Mouse (Mus musculus) liver, embryonic 11.5 days (tissue): ENCODE measurements around the gene Usp19. TPM values are rescaled to one million over a fixed set of nuclear protein-coding genes. Genes with fewer than 3 reads are reported as not detected.

Experiments
- ATAC-seq: fragments of 200-750 bp; cut with Nextera tagmentation; replicated peaks from 2 replicates; pipeline ENCODE4 v1.8.0; 2017; ENCODE audit warnings: moderate number of reproducible peaks, mild to moderate bottlenecking, moderate TSS enrichment, moderate library complexity; ENCODE audit not compliant: low FRiP score
- DNase-seq: peaks from one replicate; pipeline ENCODE4 v3.0.0-alpha.2; 2017; ENCODE audit warnings: low spot score
- H3K27ac ChIP-seq: fragments of 300-500 bp; sonication (generic); 2 replicates; pipeline ENCODE4 v1.5.1; 2014; ENCODE audit warnings: mild to moderate bottlenecking, low read depth, low read length, control low read depth
- H3K27me3 ChIP-seq: fragments of 300-500 bp; sonication (generic); replicated peaks from 2 replicates; pipeline ENCODE4 v1.6.1; 2014; ENCODE audit warnings: low read length, mixed read lengths; ENCODE audit not compliant: control insufficient read depth, insufficient read depth
- H3K36me3 ChIP-seq: fragments of 300-500 bp; sonication (generic); 2 replicates; pipeline ENCODE4 v1.6.1; 2014; ENCODE audit warnings: mild to moderate bottlenecking, low read length, moderate library complexity, mixed read lengths; ENCODE audit not compliant: control insufficient read depth, insufficient read depth
- H3K4me1 ChIP-seq: fragments of 300-500 bp; sonication (generic); replicated peaks from 2 replicates; pipeline ENCODE4 v1.6.1; 2014; ENCODE audit warnings: low read length, mixed read lengths; ENCODE audit not compliant: control insufficient read depth, insufficient read depth
- H3K4me2 ChIP-seq: fragments of 300-500 bp; sonication (generic); 2 replicates; pipeline ENCODE4 v1.6.1; 2014; ENCODE audit warnings: mild to moderate bottlenecking, control low read depth, moderate library complexity
- H3K4me3 ChIP-seq: fragments of 300-500 bp; sonication (generic); 2 replicates; pipeline ENCODE4 v1.5.1; 2014; ENCODE audit warnings: low read depth, low read length, control low read depth
- H3K9ac ChIP-seq: fragments of 300-500 bp; sonication (generic); 2 replicates; pipeline ENCODE4 v1.6.1; 2014; ENCODE audit warnings: low read depth, low read length, control low read depth
- H3K9me3 ChIP-seq: fragments of 300-500 bp; sonication (generic); 2 replicates; pipeline ENCODE4 v1.6.1; 2016; ENCODE audit warnings: low read length, inconsistent platforms, mixed read lengths; ENCODE audit not compliant: control insufficient read depth
- WGBS: fragments of 180-500 bp; shearing (Covaris S2); extraction: QIAGEN DNeasy Blood & Tissue Kit; methylation state at CpG from one replicate; pipeline ENCODE4 v1.1.7; 2014; 5-methylcytosine and 5-hydroxymethylcytosine counted together
- polyA plus RNA-seq: library from polyadenylated mRNA; unstranded; fragments of >200 nt; fragmentation: Nextera tagmentation; extraction: Ambion mirVana; gene quantifications from 2 replicates; pipeline ENCODE4 v1.2.1, GENCODE M21; 2014

Gene Usp19
- polyA plus RNA-seq, 1 experiment from 2014 or later = 57.5 TPM

GRCm38 (mm10) chr9:108488403-108488802, 2.0 kb upstream of the Usp19 start:
- Histone ChIP-seq H3K36me3 (peaks cover 31% of the 10 kb centered on the region), H3K9ac (no peak overlapping the region), H3K4me3 (no peak overlapping the region), H3K27ac (no peak overlapping the region), H3K4me2 (no peak overlapping the region), H3K4me1 (peaks cover 17% of the 10 kb centered on the region), H3K27me3 (no peaks in the 10 kb centered on the region), H3K9me3 (no peaks in the 10 kb centered on the region)
- ATAC-seq (no peak), DNase-seq (no peak)
- WGBS = 91% methylated on average over 17 of the region's 17 CpGs

GRCm38 (mm10) chr9:108489215-108489614, 1.2 kb upstream of the Usp19 start:
- Histone ChIP-seq H3K4me3 (no peak overlapping the region), H3K27me3 (no peaks in the 10 kb centered on the region), H3K9ac (no peak overlapping the region), H3K4me2 (no peak overlapping the region), H3K36me3 (peaks cover 34% of the 10 kb centered on the region), H3K9me3 (no peaks in the 10 kb centered on the region), H3K4me1 (peaks cover 17% of the 10 kb centered on the region), H3K27ac (no peak overlapping the region)
- no peak for ATAC-seq
- no peak for DNase-seq
- 96% methylated on average over 20 of the region's 20 CpGs for WGBS

GRCm38 (mm10) chr9:108489702-108490558, 472 bp upstream of the Usp19 start:
- ATAC-seq (no peak), DNase-seq (no peak)
- WGBS = 70% methylated on average over 26 of the region's 26 CpGs
- Histone ChIP-seq H3K9ac (peak overlapping the region; percentile 92; the same call in 1 of the 2 replicates), H3K4me2 (peak overlapping the region; percentile 97), H3K36me3 (peaks cover 40% of the 10 kb centered on the region), H3K27me3 (no peaks in the 10 kb centered on the region), H3K27ac (peak overlapping the region; percentile 97), H3K4me3 (peak overlapping the region; percentile 95), H3K9me3 (no peaks in the 10 kb centered on the region), H3K4me1 (peaks cover 17% of the 10 kb centered on the region)

DNA sequence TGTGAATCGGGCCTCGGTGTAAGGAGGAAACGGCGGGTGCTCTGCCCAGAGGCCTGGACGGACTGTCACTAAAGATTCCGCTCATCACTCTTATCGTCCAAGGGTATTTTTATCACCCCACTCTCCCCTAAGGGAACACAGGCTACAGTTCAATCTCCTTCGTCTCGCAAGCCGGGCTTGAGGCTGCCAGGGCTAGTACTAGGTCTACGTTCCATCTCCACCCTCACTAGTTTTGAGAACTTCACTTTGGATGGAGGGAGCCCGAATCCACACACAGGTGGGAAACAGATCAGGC, 831 bp downstream of the Usp19 start:
- no peaks in the 10 kb centered on the region for H3K9me3 ChIP-seq
- no peaks in the 10 kb centered on the region for H3K27me3 ChIP-seq
- DNase-seq (no peak), ATAC-seq (peak; percentile 10; the same call in 1 of the 2 replicates)
- peaks cover 17% of the 10 kb centered on the region for H3K4me1 ChIP-seq
- H3K36me3 ChIP-seq = peaks cover 45% of the 10 kb centered on the region
- peak overlapping the region; percentile 92 for H3K9ac ChIP-seq
- H3K4me2 ChIP-seq = peak overlapping the region; percentile 97
- peak overlapping the region; percentile 97 for H3K27ac ChIP-seq
- peak overlapping the region; percentile 95 for H3K4me3 ChIP-seq
- whole genome bisulfite sequencing = 6% methylated on average over 12 of the region's 12 CpGs

DNA sequence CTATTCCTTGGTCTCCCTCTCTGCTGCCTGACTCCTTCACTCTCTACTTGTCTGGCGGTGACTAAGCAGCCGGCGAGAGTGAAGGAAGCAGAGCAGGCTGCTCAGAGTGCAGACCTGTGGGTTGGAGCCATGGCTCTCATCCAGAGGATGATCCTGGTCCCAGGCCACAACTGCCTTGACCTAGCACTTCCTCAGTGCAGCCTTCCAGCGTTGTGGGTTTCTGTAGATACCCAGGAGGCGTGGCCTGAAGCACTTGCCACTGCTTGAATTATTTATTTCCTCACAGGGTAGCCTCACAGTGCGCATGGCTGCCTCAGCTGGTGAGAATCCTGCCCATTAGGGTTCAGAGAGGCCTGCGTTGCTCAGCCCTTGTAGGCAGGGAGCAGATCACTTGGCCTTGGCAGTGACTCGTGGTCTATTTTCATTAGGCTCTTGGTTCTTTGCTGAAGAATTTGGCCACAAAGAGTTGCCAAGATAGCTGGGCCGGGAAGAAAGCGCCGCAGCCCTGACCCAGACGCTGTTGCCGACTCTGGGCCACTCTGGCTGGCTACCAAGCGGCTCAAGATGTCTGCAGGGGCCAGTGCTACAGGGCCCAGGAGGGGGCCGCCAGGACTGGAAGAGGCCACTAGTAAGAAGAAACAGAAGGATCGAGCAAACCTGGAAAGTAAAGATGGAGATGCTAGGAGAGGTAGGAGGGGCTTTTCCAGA, 1.8 kb downstream of the Usp19 start:
- H3K4me3 ChIP-seq = peak overlapping the region; percentile 95
- H3K36me3 ChIP-seq = peaks cover 52% of the 10 kb centered on the region
- H3K9me3 ChIP-seq = no peaks in the 10 kb centered on the region
- H3K27ac ChIP-seq = peak overlapping the region; percentile 97
- H3K27me3 ChIP-seq = no peaks in the 10 kb centered on the region
- peak overlapping the region; percentile 92 for H3K9ac ChIP-seq
- 83% methylated on average over 16 of the region's 16 CpGs for WGBS
- peaks cover 17% of the 10 kb centered on the region for H3K4me1 ChIP-seq
- no peak for DNase-seq
- peak overlapping the region; percentile 97 for H3K4me2 ChIP-seq
- no peak for ATAC-seq

- H3K36me3 ChIP-seq = peaks cover 56% of the 10 kb centered on the region
- no peak for ATAC-seq
- H3K4me3 ChIP-seq = no peak overlapping the region
- no peak overlapping the region for H3K27ac ChIP-seq
- H3K27me3 ChIP-seq = no peaks in the 10 kb centered on the region
- no peak for DNase-seq
- WGBS = 94% methylated on average over 8 of the region's 8 CpGs
- no peaks in the 10 kb centered on the region for H3K9me3 ChIP-seq
- H3K4me2 ChIP-seq = no peak overlapping the region
- peaks cover 17% of the 10 kb centered on the region for H3K4me1 ChIP-seq
- no peak overlapping the region for H3K9ac ChIP-seq
These were observed 2.8 kb downstream of the Usp19 start for GRCm38 (mm10) chr9:108493246-108493645.

DNA sequence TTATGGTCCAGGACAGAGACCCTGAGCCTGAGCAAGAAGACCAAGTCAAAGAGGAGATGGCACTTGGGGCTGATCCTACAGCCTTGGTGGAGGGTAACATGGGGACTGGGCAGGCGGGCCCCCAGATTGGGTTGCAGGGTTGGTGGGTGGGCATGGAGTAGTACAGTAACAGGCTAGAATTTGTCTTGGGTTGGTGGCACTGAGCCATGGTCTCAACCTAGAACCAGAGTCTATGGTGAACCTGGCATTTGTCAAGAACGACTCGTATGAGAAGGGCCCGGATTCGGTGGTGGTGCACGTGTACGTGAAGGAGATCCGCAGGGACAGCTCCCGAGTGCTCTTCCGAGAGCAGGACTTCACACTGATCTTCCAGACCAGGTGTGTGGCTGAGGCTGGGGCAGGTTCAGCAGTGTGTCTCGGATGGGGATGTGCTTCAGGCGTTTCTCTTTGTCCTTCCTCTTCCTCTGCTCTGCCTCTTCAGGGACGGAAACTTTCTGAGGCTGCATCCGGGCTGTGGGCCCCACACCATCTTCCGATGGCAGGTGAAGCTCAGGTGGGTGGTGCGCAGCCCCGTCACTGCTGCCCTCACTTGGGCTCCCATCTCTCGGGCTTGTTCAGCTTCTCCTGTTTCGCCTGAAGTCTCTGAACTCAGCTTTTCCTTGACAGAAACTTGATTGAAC, 3.9 kb downstream of the Usp19 start:
- WGBS = 95% methylated on average over 19 of the region's 19 CpGs

GRCm38 (mm10) chr9:108494905-108495304, 4.5 kb downstream of the Usp19 start:
- no peak for ATAC-seq
- WGBS = 87% methylated on average over 10 of the region's 10 CpGs
- no peak overlapping the region for H3K9ac ChIP-seq

More for the DNA sequence above, 3.9 kb downstream of the Usp19 start:
- H3K27me3 ChIP-seq = no peaks in the 10 kb centered on the region
- DNase-seq = no peak
- peaks cover 66% of the 10 kb centered on the region for H3K36me3 ChIP-seq
- no peaks in the 10 kb centered on the region for H3K9me3 ChIP-seq
- no peak overlapping the region for H3K4me3 ChIP-seq
- no peak for ATAC-seq
- H3K4me2 ChIP-seq = no peak overlapping the region
- peaks cover 17% of the 10 kb centered on the region for H3K4me1 ChIP-seq
- no peak overlapping the region for H3K27ac ChIP-seq
- no peak overlapping the region for H3K9ac ChIP-seq

More at GRCm38 (mm10) chr9:108494905-108495304, 4.5 kb downstream of the Usp19 start:
- no peak overlapping the region for H3K4me3 ChIP-seq
- no peak overlapping the region for H3K4me2 ChIP-seq
- H3K27me3 ChIP-seq = no peaks in the 10 kb centered on the region
- peaks cover 14% of the 10 kb centered on the region for H3K4me1 ChIP-seq
- H3K27ac ChIP-seq = no peak overlapping the region
- DNase-seq = no peak
- no peaks in the 10 kb centered on the region for H3K9me3 ChIP-seq
- H3K36me3 ChIP-seq = peaks cover 72% of the 10 kb centered on the region
